Mouse (Mus musculus) adrenal gland, adult 2 months (tissue): ENCODE results near the gene Zfp692. TPM values are rescaled to one million over a fixed set of nuclear protein-coding genes. Genes with fewer than 3 reads are reported as not detected.

ENCODE experiments used
- DNase-seq: peaks from one replicate; pipeline ENCODE4 v3.0.0; 2021
- polyA plus RNA-seq: library from polyadenylated mRNA; depleted of rRNA; stranded (reverse); fragments of >200 nt; gene quantifications from 2 replicates; pipeline ENCODE4 v1.2.3, GENCODE M21; 2012
- total RNA-seq, 2 experiments: library from RNA; stranded (reverse); gene quantifications; 2 replicates each; pipeline ENCODE4 v1.2.3; 2021

Zfp692 gene
- total and polyA plus RNA-seq, 3 experiments: 10.5 to 23.3 (median 11.7) TPM

GRCm38 (mm10) chr11:58308661-58309060, 1.8 kb downstream of the Zfp692 start:
- no peak for DNase-seq

- no peak for DNase-seq
These were observed 7.2 kb downstream of the Zfp692 start for GRCm38 (mm10) chr11:58314069-58314468.

- no peak for DNase-seq
These were observed 8.8 kb downstream of the Zfp692 start for GRCm38 (mm10) chr11:58315536-58316168.

GRCm38 (mm10) chr11:58316344-58316743, 9.5 kb downstream of the Zfp692 start:
- no peak for DNase-seq

- DNase-seq: no peak
These were observed 10.0 kb downstream of the Zfp692 start for GRCm38 (mm10) chr11:58316768-58317390.

- peak; percentile 99 for DNase-seq
These were observed 16.1 kb downstream of the Zfp692 start for GRCm38 (mm10) chr11:58322824-58323569.

GRCm38 (mm10) chr11:58323570-58324340, 16.9 kb downstream of the Zfp692 start:
- DNase-seq: no peak

GRCm38 (mm10) chr11:58324614-58325229, 17.9 kb downstream of the Zfp692 start:
- no peak for DNase-seq

GRCm38 (mm10) chr11:58326781-58327180, 19.9 kb downstream of the Zfp692 start:
- DNase-seq: no peak

GRCm38 (mm10) chr11:58329906-58330275, 23.0 kb downstream of the Zfp692 start:
- no peak for DNase-seq

GRCm38 (mm10) chr11:58330276-58331148, 23.6 kb downstream of the Zfp692 start, which contains the start of the genes Zfp672 and Sh3bp5l:
Gene Zfp672, minus strand, starts transcription at chr11:58330339.
Gene Sh3bp5l, plus strand, starts transcription at chr11:58330724.
- peak; percentile 92 for DNase-seq

- DNase-seq: no peak
These were observed 24.3 kb downstream of the Zfp692 start for GRCm38 (mm10) chr11:58331149-58331495.

GRCm38 (mm10) chr11:58331546-58331945, 24.7 kb downstream of the Zfp692 start:
- no peak for DNase-seq

- DNase-seq: peak; percentile 93
These were observed 27.9 kb downstream of the Zfp692 start for GRCm38 (mm10) chr11:58334746-58335145.

GRCm38 (mm10) chr11:58346745-58347144, 39.9 kb downstream of the Zfp692 start:
- no peak for DNase-seq

- DNase-seq: no peak
These were observed 43.8 kb downstream of the Zfp692 start for GRCm38 (mm10) chr11:58350628-58351027.

- DNase-seq: no peak
These were observed 44.3 kb downstream of the Zfp692 start for GRCm38 (mm10) chr11:58351179-58351578.

GRCm38 (mm10) chr11:58352681-58353548, 46.0 kb downstream of the Zfp692 start:
- DNase-seq: no peak

- no peak for DNase-seq
These were observed 46.8 kb downstream of the Zfp692 start for GRCm38 (mm10) chr11:58353709-58354108.

GRCm38 (mm10) chr11:58354476-58354875, 47.6 kb downstream of the Zfp692 start:
- no peak for DNase-seq
